Mouse (Mus musculus) kidney, postnatal 0 days (tissue): ENCODE measurements at regions not wholly inside any gene's neighbourhood (a gene's known extent, or its start where the extent isn't known, plus 50 kb on each side); places are given as distances from the start of the nearest gene placed in this dataset.
A peak's percentile ranks its signal among the peaks of the same experiment; 100 is the strongest.

ENCODE experiments used
- ATAC-seq: fragments of 200-750 bp; cut with Nextera tagmentation; replicated peaks from 2 replicates; pipeline ENCODE4 v1.8.0; 2017; ENCODE audit warnings: low read depth, moderate number of reproducible peaks, moderate TSS enrichment, moderate library complexity; ENCODE audit not compliant: low FRiP score
- DNase-seq: peaks from one replicate; pipeline ENCODE4 v3.0.0-alpha.2; 2016; ENCODE audit warnings: low spot score
- H3K27ac ChIP-seq: fragments of 300-500 bp; sonication (generic); 2 replicates; pipeline ENCODE4 v1.5.1; 2014; ENCODE audit warnings: mild to moderate bottlenecking
- H3K27me3 ChIP-seq: fragments of 300-500 bp; sonication (generic); 2 replicates; pipeline ENCODE4 v1.6.1; 2014; ENCODE audit warnings: low read length, mixed read lengths; ENCODE audit not compliant: insufficient read depth
- H3K36me3 ChIP-seq: fragments of 300-500 bp; sonication (generic); 2 replicates; pipeline ENCODE4 v1.6.1; 2014; ENCODE audit warnings: low read length, mixed read lengths; ENCODE audit not compliant: insufficient read depth
- H3K4me1 ChIP-seq: fragments of 300-500 bp; sonication (generic); replicated peaks from 2 replicates; pipeline ENCODE4 v1.6.1; 2014; ENCODE audit warnings: antibody characterized with exemption, low read length, mixed read lengths; ENCODE audit not compliant: insufficient read depth
- H3K4me2 ChIP-seq: fragments of 300-500 bp; sonication (generic); 2 replicates; pipeline ENCODE4 v1.6.1; 2014; ENCODE audit warnings: mild to moderate bottlenecking, low read length, moderate library complexity, mixed read lengths
- H3K4me3 ChIP-seq: fragments of 300-500 bp; sonication (generic); replicated peaks from 2 replicates; pipeline ENCODE4 v1.5.1; 2014; ENCODE audit warnings: low read depth, low read length
- H3K9ac ChIP-seq: fragments of 300-500 bp; sonication (generic); 2 replicates; pipeline ENCODE4 v1.6.1; 2014; ENCODE audit warnings: low read depth, low read length
- H3K9me3 ChIP-seq: fragments of 300-500 bp; sonication (generic); replicated peaks from 2 replicates; pipeline ENCODE4 v1.6.1; 2016; ENCODE audit warnings: low read length, inconsistent platforms, mixed read lengths
- CTCF ChIP-seq: IDR thresholded peaks from 2 replicates; pipeline ENCODE4 v1.5.1; 2016; ENCODE audit warnings: antibody characterized with exemption, low read depth, mild to moderate bottlenecking, moderate library complexity
- WGBS: fragments of 180-500 bp; shearing (Covaris S2); extraction: QIAGEN DNeasy Blood & Tissue Kit; methylation state at CpG from one replicate; pipeline ENCODE4 v1.1.7; 2014; 5-methylcytosine and 5-hydroxymethylcytosine counted together

DNA sequence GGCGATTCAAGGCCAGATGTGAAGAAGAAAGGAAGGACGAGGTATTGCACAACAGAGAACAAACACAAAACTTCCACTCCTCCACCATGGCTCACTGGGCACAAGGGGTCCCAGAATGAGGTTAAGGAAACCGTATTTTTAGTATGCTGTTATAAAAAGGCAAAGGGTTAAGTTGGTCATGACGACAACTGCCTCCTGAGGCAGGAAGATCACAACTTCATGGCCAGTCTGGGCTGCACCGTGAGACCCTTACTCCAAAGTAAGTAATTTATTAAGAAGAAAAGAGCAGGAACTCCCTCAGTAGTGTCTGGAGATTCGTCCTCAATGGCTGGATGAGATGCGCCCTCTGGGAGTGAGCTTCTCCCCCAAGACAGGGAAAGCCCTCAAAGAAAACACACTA lies 151.2 kb downstream of the Gm12728 start:
- Histone ChIP-seq H3K4me2 (no peak overlapping the region), H3K4me3 (no peak overlapping the region), H3K4me1 (no peaks in the 10 kb centered on the region), H3K27ac (no peak overlapping the region), H3K36me3 (no peaks in the 10 kb centered on the region), H3K9me3 (no peaks in the 10 kb centered on the region), H3K9ac (no peak overlapping the region), H3K27me3 (no peaks in the 10 kb centered on the region)
- TF ChIP-seq CTCF, result no peak
- ATAC-seq, result no peak
- DNase-seq, result no peak
- WGBS, result 65% methylated on average over 7 of the region's 7 CpGs

DNA sequence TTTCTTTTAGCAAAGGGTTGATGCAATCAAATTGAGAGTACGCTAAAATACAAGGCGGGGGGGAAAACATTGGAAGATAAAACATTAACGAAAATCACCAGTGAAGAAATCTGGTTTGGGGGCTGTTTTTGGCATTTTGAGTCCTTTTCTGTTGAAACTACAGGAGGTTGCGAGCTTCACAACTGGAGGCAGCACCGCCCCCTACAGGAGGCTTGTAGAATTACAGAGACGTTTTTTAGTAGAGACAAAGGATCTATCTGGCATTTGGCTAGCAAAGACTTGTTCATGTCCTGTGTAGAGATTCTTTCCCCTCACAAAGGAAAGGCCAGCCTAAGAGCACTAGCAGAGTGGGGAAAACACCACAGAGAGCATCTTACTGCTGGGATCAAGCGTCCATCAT lies 152.1 kb downstream of the Gm12728 start:
- TF ChIP-seq CTCF, result peak; percentile 81
- no peaks in the 10 kb centered on the region for H3K36me3 ChIP-seq
- ATAC-seq (no peak), DNase-seq (peak; percentile 74)
- H3K4me2 ChIP-seq, result no peak overlapping the region
- no peaks in the 10 kb centered on the region for H3K27me3 ChIP-seq
- no peak overlapping the region for H3K27ac ChIP-seq
- H3K9me3 ChIP-seq, result no peaks in the 10 kb centered on the region
- 55% methylated on average over 7 of the region's 7 CpGs for WGBS
- no peak overlapping the region for H3K9ac ChIP-seq
- H3K4me1 ChIP-seq, result no peaks in the 10 kb centered on the region
- no peak overlapping the region for H3K4me3 ChIP-seq

DNA sequence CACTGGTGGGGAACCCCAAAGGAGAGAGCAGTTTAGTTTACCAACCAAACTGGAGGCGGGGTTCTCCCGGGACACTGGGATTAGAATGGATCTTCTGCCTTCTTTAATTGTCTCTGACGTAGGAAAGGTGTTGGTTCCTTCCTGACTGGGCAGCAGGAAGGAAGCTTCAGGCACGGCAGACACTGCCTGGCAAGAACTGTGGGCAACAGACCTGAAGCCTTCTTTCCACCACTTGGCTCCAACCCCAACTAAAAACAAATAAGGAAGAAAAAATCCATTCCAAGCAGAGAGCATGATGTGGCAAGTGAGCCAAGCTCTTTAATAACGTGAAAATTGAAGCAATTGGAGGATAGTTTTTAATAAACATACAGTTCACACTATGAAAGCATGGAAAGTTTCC lies 155.3 kb downstream of the Gm12728 start:
- Histone ChIP-seq H3K4me2 (no peak overlapping the region), H3K4me3 (no peak overlapping the region), H3K27me3 (no peaks in the 10 kb centered on the region), H3K9ac (no peak overlapping the region), H3K4me1 (no peaks in the 10 kb centered on the region), H3K27ac (no peak overlapping the region), H3K9me3 (no peaks in the 10 kb centered on the region), H3K36me3 (no peaks in the 10 kb centered on the region)
- ATAC-seq (no peak), DNase-seq (no peak)
- TF ChIP-seq CTCF, result no peak
- 64% methylated on average over 5 of the region's 5 CpGs for WGBS

DNA sequence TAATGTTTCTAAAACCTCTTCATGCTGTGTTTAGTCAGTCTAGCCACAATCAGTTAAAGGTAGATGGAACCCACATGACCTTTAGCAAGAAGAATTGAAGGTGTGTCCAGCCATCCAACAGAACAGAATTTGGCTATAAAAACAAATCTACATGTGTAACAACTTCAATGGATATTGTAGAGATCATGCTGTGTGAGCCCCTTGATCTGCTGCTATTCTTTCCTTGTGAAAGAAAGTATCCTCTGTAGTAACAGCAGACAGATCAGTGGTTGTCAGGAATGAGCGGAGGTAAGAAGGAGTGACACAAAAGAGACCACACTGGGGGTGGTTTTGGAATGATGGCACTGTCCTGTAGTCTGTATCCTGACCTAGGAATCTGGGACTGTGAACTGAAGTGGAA lies 156.3 kb downstream of the Gm12728 start:
- TF ChIP-seq CTCF, result no peak
- ATAC-seq (no peak), DNase-seq (no peak)
- Histone ChIP-seq H3K27ac (no peak overlapping the region), H3K36me3 (no peaks in the 10 kb centered on the region), H3K9me3 (no peaks in the 10 kb centered on the region), H3K4me1 (no peaks in the 10 kb centered on the region), H3K9ac (no peak overlapping the region), H3K4me2 (no peak overlapping the region), H3K27me3 (no peaks in the 10 kb centered on the region), H3K4me3 (no peak overlapping the region)
- 86% methylated on average over 1 of the region's 1 CpGs for WGBS

DNA sequence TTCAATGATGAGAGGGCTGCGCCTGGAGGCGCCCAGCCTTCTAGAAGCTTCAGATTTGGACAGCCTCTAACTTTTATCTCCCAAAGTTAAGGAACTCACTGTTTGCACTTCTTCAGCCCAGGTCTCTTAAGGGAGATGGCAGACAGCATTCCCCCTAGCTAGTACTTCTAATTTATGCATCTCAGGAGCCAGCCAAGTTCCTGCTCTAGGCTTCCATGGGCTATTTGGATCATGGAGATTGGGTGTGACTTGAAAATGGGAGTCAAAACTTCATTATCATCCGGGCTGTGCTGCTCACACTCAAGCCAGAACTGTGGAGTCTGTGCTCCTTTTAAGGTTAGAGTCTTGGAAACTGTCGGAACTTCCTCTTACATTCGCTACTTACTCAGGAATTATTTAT lies 158.7 kb downstream of the Gm12728 start:
- no peaks in the 10 kb centered on the region for H3K4me1 ChIP-seq
- ATAC-seq (no peak), DNase-seq (no peak)
- no peaks in the 10 kb centered on the region for H3K27me3 ChIP-seq
- no peaks in the 10 kb centered on the region for H3K36me3 ChIP-seq
- 65% methylated on average over 5 of the region's 5 CpGs for WGBS
- H3K27ac ChIP-seq, result no peak overlapping the region
- no peak overlapping the region for H3K9ac ChIP-seq
- no peaks in the 10 kb centered on the region for H3K9me3 ChIP-seq
- TF ChIP-seq CTCF, result no peak
- H3K4me3 ChIP-seq, result no peak overlapping the region
- H3K4me2 ChIP-seq, result no peak overlapping the region

DNA sequence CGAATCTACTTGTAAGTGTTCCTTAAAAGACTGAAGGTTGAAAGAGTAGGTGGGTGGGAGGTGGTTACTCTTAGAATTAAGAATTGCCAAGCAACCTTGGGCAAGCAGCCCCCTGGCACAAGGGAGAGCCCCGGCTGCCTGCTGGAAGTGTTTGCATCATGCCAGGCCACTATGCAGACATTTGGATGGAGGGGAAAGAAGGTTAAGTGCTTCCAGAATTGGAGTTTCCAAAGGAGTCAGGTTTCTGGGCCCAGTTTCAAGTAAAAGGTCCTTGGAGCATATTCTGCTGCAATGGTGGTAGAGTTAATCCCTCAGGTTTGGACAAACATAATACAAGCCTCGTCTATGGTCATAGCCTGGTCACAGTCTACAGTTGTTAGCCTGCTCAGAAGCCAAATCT lies 162.7 kb downstream of the Gm12728 start:
- no peaks in the 10 kb centered on the region for H3K4me1 ChIP-seq
- no peak overlapping the region for H3K4me3 ChIP-seq
- no peak overlapping the region for H3K9ac ChIP-seq
- WGBS, result 69% methylated on average over 3 of the region's 3 CpGs
- no peak overlapping the region for H3K4me2 ChIP-seq
- TF ChIP-seq CTCF, result no peak
- ATAC-seq (no peak), DNase-seq (no peak)
- H3K27ac ChIP-seq, result no peak overlapping the region
- no peaks in the 10 kb centered on the region for H3K27me3 ChIP-seq
- H3K9me3 ChIP-seq, result no peaks in the 10 kb centered on the region
- H3K36me3 ChIP-seq, result no peaks in the 10 kb centered on the region

DNA sequence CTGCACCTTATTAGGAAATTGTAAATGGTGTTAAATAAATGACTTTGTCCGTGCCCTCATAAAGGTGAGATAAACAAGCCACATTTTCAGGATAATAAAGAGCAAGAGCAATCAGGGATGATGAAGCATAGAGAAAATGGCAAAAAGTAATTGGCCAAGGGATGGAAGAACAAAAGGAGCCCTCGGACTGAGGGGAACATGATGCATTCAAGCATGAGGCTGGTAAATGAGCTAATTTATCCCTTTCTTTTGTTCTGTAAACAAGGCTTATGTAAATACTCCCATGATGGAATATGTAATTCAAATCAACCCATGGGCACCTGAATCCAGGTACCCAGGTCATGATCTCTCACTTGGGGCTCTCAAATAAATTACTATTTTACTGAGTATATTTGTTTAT lies 166.8 kb downstream of the Gm12728 start:
- H3K9me3 ChIP-seq, result no peaks in the 10 kb centered on the region
- 65% methylated on average over 2 of the region's 2 CpGs for WGBS
- H3K4me3 ChIP-seq, result no peak overlapping the region
- no peak for TF ChIP-seq CTCF
- no peak overlapping the region for H3K4me2 ChIP-seq
- H3K36me3 ChIP-seq, result no peaks in the 10 kb centered on the region
- H3K9ac ChIP-seq, result no peak overlapping the region
- DNase-seq (no peak), ATAC-seq (no peak)
- no peak overlapping the region for H3K27ac ChIP-seq
- no peaks in the 10 kb centered on the region for H3K4me1 ChIP-seq
- no peaks in the 10 kb centered on the region for H3K27me3 ChIP-seq
